Mouse (Mus musculus): Measurements from ENCODE around the gene Ano3. TPM values are rescaled to one million over a fixed set of nuclear protein-coding genes. Genes with fewer than 3 reads are reported as not detected.

The Ano3 gene
- polyA plus RNA-seq, 1 experiment: 19.4 TPM

DNA sequence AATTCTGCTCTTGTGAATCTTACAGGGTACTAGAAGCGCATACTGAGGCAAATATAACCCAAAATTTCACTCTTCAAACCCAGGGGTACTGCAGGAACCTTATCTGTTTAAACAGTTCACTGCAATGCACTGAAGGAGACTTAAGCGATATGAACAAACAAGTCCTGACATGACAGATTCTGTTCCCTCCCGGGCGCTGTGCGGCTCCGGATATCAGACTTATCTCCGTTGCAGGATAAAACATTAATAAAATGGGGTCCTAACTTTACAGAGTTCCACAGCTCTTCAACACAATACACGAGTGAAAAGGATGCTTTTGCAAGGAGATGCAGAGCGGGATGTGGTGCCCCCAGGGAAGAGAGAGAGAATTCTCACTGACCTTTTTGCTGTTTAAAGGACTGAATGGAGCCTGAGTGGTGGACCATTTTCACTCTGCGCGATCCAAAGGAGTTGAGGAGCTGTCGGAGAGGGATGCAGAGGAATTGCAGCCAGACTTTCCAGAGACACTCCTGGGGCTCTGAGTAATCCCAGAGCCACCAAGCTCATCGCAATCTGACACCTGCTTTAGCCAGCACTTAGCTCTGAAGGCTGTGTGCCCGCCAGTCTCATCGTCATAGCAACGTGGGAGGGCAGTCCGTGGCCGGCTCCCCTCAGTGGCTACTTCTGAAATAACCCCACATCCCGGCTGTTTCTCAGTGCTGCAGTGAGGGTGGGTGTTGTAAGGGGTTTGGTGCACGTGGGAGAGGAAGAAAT, 868 bp downstream of the Ano3 start:
- peak; percentile 59 for TF ChIP-seq POLR2A (IDR thresholded peaks at IDR 0.05; ENCODE audit: low read depth, low read length)
- TF ChIP-seq CTCF (IDR thresholded peaks at IDR 0.05; ENCODE audit: borderline replicate concordance, insufficient read depth, low read length): no peak
- Histone ChIP-seq H3K4me3 (ENCODE audit: insufficient read depth, low read length) (peak overlapping the region; percentile 84), H3K4me1 (ENCODE audit: control insufficient read depth, insufficient read depth, low read length) (no peaks in the 10 kb centered on the region; the same call in 1 of the 2 replicates), H3K27ac (ENCODE audit: insufficient read depth, low read length) (peak overlapping the region; percentile 35)

DNA sequence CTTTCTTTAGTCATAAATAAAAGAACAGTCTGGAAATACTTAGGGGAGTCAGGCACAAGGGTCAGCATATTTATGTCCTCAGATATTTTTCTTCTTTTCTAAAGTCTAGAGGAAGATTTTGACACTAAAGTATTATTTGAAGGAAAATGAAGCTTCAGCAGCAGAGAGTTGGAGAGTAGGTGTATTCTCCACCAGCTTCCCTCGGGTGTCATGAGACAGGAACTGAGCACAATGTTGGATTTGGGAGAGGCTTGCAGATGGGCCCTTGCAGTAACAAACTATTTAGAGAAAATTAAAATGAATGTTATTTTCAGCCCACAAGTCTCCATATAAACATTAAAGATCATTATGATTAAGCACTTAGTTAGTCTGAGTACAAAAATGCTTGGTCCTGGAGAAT, 5.6 kb downstream of the Ano3 start:
- no peak overlapping the region for H3K4me3 ChIP-seq (ENCODE audit: insufficient read depth, low read length)
- no peaks in the 10 kb centered on the region; the same call in 1 of the 2 replicates for H3K4me1 ChIP-seq (ENCODE audit: control insufficient read depth, insufficient read depth, low read length)
- TF ChIP-seq CTCF (IDR thresholded peaks at IDR 0.05; ENCODE audit: borderline replicate concordance, insufficient read depth, low read length) (no peak), POLR2A (IDR thresholded peaks at IDR 0.05; ENCODE audit: low read depth, low read length) (no peak)
- H3K27ac ChIP-seq (ENCODE audit: insufficient read depth, low read length): no peak overlapping the region

DNA sequence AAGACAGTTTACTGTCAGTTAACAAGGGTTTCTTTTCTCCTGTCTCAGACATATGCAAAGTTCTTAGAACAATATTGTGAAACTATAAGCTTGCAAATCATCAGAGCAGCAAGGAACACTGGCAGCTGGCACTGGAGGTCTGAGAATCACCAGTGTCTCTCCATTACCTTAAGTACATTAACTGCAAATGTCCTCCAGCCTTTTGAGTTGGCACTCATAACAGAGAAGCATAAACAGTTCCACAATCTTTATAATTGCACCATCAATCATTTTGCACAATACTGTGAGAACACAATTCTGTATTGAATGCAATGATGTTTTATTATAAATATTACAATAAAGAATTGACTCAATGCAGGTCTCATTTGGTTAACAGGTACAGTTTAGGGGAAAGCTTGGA, 15.0 kb downstream of the Ano3 start:
- TF ChIP-seq POLR2A (IDR thresholded peaks at IDR 0.05; ENCODE audit: low read depth, low read length) (no peak), CTCF (IDR thresholded peaks at IDR 0.05; ENCODE audit: borderline replicate concordance, insufficient read depth, low read length) (no peak)
- no peaks in the 10 kb centered on the region for H3K4me1 ChIP-seq (ENCODE audit: control insufficient read depth, insufficient read depth, low read length)
- no peak overlapping the region for H3K4me3 ChIP-seq (ENCODE audit: insufficient read depth, low read length)
- H3K27ac ChIP-seq (ENCODE audit: insufficient read depth, low read length): no peak overlapping the region

DNA sequence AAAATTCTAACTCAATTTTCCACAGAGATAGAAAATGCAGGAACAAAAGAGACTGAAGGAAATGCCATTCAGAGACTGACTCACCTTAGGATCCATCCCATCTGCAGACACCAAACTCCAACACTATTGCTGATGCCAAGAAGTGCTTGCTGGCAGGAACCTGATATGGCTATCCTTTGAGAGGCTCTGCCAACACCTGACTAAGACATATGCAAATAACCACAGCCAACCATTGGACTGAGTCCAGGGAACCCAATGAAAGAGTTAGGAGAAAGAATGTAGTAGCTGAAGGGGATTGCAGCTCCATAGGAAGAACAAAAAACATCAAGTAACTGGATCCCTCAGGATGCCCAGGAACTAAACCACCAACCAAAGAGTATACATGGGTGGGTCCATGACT, 21.6 kb downstream of the Ano3 start:
- Histone ChIP-seq H3K27ac (ENCODE audit: insufficient read depth, low read length) (no peak overlapping the region), H3K4me3 (ENCODE audit: insufficient read depth, low read length) (no peak overlapping the region), H3K4me1 (ENCODE audit: control insufficient read depth, insufficient read depth, low read length) (no peaks in the 10 kb centered on the region)
- TF ChIP-seq POLR2A (IDR thresholded peaks at IDR 0.05; ENCODE audit: low read depth, low read length) (no peak), CTCF (IDR thresholded peaks at IDR 0.05; ENCODE audit: borderline replicate concordance, insufficient read depth, low read length) (no peak)

DNA sequence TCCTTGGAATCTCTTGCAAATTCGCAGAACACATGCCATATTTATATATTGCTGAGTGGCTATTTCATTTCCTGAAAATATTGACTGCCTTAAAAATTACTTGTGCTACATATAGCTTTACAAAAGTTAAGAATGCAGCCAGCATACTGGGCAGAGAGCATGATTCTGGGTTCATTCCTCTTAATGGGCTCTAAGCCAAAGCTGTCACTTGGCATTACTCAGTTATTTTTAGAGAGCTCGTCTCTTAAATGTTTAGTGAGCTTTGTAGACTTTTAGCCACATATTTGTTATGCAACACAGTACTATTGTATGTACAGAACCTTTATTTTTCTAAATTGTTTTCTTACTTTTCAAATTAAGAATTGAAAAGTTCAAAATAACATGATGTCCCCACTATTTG, 41.2 kb downstream of the Ano3 start:
- TF ChIP-seq CTCF (IDR thresholded peaks at IDR 0.05; ENCODE audit: borderline replicate concordance, insufficient read depth, low read length): no peak
- no peak overlapping the region for H3K27ac ChIP-seq (ENCODE audit: insufficient read depth, low read length)
- H3K4me1 ChIP-seq (ENCODE audit: control insufficient read depth, insufficient read depth, low read length): no peaks in the 10 kb centered on the region
- H3K4me3 ChIP-seq (ENCODE audit: insufficient read depth, low read length): no peak overlapping the region

DNA sequence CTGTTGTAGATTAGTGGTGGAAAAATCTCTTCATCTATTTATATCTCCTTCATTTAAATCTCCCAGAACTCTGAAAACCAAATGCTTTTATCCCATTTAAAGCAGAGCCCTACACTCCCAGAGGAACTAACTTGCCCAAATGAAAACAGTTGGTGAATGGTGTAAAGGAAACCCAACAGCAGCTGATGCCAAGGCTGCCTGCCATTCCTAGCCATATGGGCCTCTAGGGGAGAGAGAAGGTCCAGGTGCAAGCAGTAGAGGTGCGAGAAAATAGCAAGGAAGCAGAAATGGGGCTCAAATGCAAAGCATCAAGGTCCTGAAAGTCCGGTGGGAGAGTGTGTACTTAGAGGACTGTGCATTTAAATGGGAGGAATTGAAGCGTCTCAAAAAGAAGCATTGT, 44.2 kb downstream of the Ano3 start:
- no peaks in the 10 kb centered on the region for H3K4me1 ChIP-seq (ENCODE audit: control insufficient read depth, insufficient read depth, low read length)
- no peak overlapping the region for H3K4me3 ChIP-seq (ENCODE audit: insufficient read depth, low read length)
- H3K27ac ChIP-seq (ENCODE audit: insufficient read depth, low read length): no peak overlapping the region
- TF ChIP-seq CTCF (IDR thresholded peaks at IDR 0.05; ENCODE audit: borderline replicate concordance, insufficient read depth, low read length): no peak
- TF ChIP-seq POLR2A (IDR thresholded peaks at IDR 0.05; ENCODE audit: low read depth, low read length): no peak

DNA sequence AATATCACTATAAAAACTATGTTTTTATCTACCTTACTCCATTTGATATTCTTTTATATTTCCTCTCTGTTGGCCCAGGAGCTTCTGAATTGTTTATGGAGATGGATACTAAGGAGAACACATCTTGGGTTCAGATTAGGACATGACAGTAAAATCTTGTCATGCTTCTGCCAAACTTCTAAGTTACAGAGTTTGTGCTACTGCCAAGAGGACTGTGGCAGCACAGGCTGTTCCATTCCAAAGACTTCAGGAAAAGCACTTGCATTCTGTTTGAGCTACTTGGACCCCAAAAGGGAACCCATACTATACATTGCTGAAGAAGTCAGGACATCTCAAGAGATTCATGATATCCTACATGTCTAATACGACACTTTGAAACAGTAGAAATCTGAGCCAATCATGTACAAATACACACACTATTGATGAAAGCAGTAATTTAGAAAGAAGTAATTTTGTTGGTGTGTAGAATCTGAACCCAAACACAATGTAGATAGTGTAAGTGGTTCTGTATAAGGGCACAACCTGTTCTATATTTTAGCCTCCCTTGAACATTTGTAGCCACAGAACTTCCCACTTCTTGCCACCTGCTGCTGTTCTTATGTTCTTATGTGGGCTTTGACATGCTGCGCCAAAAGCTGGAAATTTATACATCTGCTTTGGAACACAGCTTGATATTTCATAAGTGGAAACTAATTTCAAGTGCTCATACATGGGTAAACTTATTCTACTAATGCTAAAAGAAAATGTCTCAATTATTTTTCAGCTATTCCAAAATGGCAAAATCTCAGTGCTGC, 54.0 kb downstream of the Ano3 start:
- Histone ChIP-seq H3K4me1 (ENCODE audit: control insufficient read depth, insufficient read depth, low read length) (no peaks in the 10 kb centered on the region), H3K4me3 (ENCODE audit: insufficient read depth, low read length) (no peak overlapping the region), H3K27ac (ENCODE audit: insufficient read depth, low read length) (no peak overlapping the region)
- TF ChIP-seq POLR2A (IDR thresholded peaks at IDR 0.05; ENCODE audit: low read depth, low read length): no peak
- no peak for TF ChIP-seq CTCF (IDR thresholded peaks at IDR 0.05; ENCODE audit: borderline replicate concordance, insufficient read depth, low read length)

DNA sequence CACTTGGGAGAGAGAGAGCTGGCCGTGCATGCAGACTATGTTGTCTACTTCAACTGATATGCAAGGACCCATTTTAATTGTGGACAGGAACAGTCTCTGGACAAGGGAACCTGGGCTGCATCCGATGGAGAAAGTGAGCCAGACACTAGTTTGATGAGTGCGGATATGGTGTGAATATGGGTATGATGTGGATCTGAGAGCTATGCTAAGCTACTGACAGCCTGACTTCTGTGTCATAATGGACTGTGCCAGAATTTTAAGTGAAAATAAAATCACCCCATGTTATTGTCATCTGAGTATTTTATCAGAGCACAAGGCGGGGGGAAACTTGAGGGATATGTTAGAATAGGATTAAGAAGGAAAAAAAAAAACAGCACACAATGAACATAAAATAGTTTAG, 79.1 kb downstream of the Ano3 start:
- Histone ChIP-seq H3K4me3 (ENCODE audit: insufficient read depth, low read length) (no peak overlapping the region), H3K27ac (ENCODE audit: insufficient read depth, low read length) (no peak overlapping the region), H3K4me1 (ENCODE audit: control insufficient read depth, insufficient read depth, low read length) (no peaks in the 10 kb centered on the region)
- no peak for TF ChIP-seq POLR2A (IDR thresholded peaks at IDR 0.05; ENCODE audit: low read depth, low read length)
- no peak for TF ChIP-seq CTCF (IDR thresholded peaks at IDR 0.05; ENCODE audit: borderline replicate concordance, insufficient read depth, low read length)

DNA sequence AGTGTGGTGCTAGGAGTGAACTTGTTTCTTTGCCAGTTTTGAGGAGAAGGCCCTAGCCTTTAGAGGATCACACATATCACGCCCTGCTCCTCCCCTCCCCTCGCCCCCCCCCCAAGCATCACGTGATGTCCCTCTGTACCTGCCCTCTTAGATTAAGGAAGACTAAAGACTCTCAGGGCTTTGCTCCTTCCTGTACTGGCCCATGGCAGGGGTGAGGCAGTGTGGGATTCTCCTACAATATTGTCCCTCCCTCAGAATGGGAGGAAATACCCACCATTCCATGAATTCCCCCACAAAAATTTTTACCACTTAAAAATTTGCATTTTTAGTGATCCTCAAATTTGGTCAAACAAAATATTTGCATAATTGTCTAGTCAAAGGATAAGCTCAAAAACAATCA, 85.1 kb downstream of the Ano3 start:
- Histone ChIP-seq H3K4me3 (ENCODE audit: insufficient read depth, low read length) (no peak overlapping the region), H3K4me1 (ENCODE audit: control insufficient read depth, insufficient read depth, low read length) (no peaks in the 10 kb centered on the region), H3K27ac (ENCODE audit: insufficient read depth, low read length) (no peak overlapping the region)
- TF ChIP-seq CTCF (IDR thresholded peaks at IDR 0.05; ENCODE audit: borderline replicate concordance, insufficient read depth, low read length) (no peak), POLR2A (IDR thresholded peaks at IDR 0.05; ENCODE audit: low read depth, low read length) (no peak)

DNA sequence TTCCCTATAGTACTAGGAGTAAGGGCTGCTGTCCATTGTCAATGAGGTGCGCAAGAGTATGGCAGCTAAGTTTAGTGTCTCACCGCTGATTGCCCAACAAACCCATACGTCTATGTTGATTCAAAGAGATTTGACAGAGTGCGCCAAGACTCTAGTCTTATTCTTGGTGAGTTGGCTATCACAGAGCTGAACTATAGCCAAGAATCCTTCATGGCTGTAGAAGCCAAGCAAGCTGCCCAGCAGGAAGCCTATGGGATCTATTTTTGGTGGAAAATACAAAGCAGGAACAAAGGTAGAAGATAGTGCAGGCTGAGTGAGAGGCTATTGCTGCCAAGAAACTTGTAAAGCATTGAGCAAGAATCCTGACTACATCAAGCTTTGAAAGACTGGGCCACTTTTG, 87.3 kb downstream of the Ano3 start:
- no peak for TF ChIP-seq CTCF (IDR thresholded peaks at IDR 0.05; ENCODE audit: borderline replicate concordance, insufficient read depth, low read length)
- TF ChIP-seq POLR2A (IDR thresholded peaks at IDR 0.05; ENCODE audit: low read depth, low read length): no peak
- Histone ChIP-seq H3K4me3 (ENCODE audit: insufficient read depth, low read length) (no peak overlapping the region), H3K4me1 (ENCODE audit: control insufficient read depth, insufficient read depth, low read length) (no peaks in the 10 kb centered on the region), H3K27ac (ENCODE audit: insufficient read depth, low read length) (no peak overlapping the region)
